Mouse (Mus musculus): ENCODE measurements around the gene Gm17079.
"Not testable (repeated sequence)": the region's sequence is repeated elsewhere in the genome, so short reads cannot be mapped to it uniquely, and the experiment has no call there.

The Gm17079 gene

DNA sequence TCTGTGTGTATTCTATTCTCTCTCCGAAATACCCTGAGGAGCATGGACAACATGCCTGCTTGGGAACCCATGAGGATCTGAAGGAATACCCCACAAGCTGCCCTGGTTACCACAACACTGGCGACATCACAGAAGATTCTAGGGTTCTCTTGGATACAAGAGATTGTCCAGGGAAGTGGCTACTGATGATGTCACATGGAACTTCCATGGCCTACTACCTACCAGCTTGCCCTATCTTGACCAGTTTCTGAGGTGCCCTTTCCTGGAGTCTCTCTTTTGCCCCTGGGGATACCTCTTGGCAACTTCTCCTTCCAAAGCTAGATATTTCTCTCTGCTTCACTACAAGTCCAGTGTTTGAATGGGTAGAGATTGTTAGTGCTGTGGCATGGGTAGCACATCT is at the start of gene Gm17079:
Gene Gm17079, minus strand, starts transcription at position 101 of the 400 bp plus-strand sequence.
- DNase-seq = not testable (repeated sequence)

DNA sequence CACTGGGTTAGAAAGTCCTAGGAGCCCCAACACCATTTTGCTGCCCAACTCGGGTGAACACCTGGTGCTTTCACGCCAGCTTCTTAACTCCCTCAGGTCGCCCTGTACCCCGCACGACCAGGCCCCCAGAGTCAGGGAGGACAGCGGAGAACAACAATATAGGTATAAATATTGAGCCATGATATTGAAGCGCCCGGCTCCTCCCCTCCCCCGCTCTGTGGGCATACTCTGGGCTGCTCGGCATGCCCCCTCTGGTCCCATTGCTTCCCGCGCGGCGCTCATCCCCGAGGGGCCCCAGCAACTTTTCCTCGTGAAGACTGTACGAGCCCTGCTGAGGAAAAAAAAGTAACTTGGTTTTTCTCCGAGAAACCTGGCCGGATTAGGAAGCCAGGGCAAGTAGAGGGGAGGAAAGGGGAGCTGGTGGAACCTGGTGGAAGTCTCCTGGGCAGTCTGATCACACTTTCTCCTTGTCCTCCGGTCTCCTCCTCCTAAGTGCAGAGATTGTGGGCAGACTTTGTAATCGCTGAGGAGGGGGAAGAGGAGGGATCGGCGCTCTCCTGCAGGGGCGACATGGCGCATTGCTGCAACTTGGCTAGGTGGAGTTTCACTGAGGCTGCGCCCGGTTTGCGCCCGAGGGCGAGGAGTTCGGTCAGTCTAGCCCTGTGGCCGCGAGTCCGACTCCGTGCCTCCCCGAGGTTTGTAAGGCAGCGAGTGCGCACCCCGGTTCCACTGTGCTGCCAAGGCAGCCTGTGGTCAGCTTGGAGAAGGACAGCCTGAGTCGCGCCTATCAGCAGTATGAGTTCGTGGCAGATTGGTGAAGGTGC is 45.3 kb upstream of the Gm17079 start:
- DNase-seq = no peak

DNA sequence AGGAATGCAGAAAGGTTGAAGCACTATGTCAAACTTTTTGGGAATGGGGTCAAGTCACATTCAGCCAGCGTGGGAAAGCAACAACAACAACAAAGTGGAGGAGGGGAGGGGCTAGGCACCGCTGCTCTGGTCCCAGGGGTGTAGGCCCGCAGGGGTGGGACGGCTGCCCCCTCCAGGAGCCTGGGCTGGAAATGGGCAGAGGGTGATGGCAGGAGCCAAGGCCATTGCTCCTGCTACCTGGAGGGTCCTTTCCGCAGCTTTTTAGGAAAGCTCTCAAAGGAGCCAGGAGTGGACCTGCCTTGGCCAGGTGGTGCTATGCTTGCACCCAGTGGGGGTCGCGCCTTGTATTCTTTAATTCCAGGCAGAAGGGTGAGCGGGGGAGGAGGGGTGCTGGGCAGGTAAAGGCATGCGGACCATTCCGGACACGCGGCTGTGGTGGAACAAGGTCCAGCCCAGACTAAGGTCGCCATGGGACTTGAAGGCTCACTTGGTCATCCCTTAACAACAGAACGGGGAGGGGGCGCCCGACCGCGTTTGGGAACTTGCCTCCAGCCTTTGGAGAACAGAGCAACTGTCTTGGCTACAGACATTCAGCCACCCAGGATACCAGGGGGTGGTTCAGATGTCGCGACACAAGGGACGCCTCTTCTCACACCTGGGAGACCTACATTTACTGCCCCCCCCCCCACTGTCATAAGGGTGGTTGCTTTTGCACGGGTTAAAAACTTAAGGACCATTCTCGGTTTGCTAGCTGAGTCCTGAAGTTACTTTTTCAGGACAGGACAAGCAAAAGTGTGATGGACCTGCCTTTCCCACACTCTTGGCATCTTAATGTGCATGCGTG is 44.1 kb upstream of the Gm17079 start:
- no peak for DNase-seq

DNA sequence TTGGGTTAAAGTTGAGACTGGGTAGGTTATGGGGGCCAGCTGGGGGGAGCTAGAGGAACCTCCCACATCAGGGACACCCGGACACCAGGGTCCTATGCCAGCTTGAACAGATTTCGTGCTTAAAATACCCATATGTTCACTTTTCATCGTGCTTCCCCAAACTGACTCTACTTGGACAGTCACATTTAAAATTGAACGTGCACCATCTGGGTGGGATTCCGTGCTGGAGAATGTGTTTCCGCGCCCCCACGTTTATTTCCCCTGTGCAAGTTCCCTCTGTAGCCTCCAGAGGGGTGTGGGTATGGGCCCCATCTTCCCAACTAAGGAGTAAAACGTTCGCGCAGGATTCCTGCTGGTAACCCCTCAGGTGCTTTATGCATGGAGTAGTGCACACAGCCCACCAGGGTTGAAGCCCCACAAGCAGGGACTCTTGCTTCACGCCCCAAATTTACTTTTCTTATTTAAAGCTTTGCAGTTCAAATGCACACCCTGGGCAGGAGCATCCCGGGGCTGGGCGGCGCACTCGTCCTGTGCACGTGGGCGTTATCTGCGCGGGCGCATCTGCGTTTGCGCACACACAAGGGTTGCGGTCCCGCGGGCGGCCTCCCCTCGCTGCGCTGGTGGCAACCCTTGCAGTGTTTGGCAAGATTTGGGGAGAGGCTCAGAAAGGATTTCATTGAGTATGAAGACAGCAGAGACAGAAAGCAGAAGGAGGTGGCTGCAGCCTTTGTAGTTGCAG is 43.3 kb upstream of the Gm17079 start:
- no peak for DNase-seq

DNA sequence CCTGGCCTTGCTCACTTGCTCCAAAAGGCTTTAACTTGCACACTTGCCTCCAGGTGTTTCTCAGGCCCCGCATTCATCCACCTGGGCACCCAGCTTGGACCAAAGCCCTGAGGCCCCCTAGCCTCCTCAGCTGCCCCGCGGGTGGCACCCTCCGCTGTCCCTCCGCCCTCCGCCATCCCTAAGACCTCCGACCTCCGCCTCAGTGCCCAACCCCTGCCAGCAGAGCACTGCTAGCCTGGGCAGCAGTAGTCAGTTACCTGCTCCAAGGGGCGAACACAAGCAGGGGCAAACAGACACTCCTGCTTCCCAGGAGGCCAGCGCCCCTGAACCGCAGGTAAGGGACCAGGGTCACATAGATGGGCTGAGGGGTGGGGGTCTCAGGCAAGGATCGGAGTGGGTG is 42.7 kb upstream of the Gm17079 start:
- no peak for DNase-seq

DNA sequence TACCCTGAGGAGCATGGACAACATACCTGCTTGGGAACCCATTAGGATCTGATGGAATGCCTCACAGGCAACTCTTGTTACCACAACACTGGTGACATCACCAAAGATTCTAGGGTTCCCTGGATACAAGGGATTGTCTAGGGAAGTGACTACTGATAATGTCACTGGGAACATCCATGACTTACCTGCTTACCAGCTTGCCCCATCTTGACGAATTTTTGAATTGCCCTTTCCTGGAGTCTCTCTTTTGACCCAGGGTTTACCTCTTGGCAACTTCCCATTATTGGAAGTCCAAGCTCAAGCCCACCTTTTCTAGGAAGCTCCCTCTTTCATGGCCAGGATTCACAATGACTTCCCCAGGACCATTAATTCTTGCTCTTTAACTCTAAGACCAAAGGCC is 21.8 kb upstream of the Gm17079 start, which contains the start of gene Gm5800:
Gene Gm5800, minus strand, starts transcription at position 101 of the 400 bp plus-strand sequence.
- DNase-seq = no peak

DNA sequence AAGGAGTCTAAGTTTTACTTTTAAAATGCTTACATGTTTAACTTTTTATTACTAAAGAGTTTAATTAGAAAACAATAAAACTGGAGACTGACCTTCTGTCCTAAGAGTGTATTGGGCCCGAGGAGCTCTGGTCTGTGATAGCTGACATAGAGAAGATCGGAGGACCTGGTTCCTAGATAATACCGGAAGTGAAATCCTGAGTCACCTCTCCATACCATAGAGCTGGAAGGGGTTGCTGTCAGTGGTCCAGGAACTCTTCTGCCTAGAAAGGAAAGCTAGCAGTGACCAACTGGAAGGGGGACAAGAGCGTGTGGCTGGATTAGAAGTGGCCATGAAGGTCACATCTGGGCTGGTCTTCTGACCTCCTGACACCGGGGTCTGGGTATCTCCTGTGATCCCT is 18.0 kb downstream of the Gm17079 start:
- DNase-seq = no peak
